Mouse (Mus musculus) neural tube, embryonic 15.5 days (tissue): Measurements from ENCODE around the gene Slc9a7. TPM values are rescaled to one million over a fixed set of nuclear protein-coding genes. Genes with fewer than 3 reads are reported as not detected.
A peak's percentile ranks its signal among the peaks of the same experiment; 100 is the strongest.

ENCODE experiments used
- ATAC-seq: fragments of 200-750 bp; cut with Nextera tagmentation; 2 replicates; pipeline ENCODE4 v1.8.0; 2017; ENCODE audit warnings: mild to moderate bottlenecking, moderate TSS enrichment, moderate library complexity; ENCODE audit not compliant: low FRiP score
- H3K27ac ChIP-seq: fragments of 300-500 bp; sonication (generic); replicated peaks from 2 replicates; pipeline ENCODE4 v1.5.1; 2015; ENCODE audit warnings: mild to moderate bottlenecking, inconsistent platforms
- H3K27me3 ChIP-seq: fragments of 300-500 bp; sonication (generic); replicated peaks from 2 replicates; pipeline ENCODE4 v1.6.1; 2015; ENCODE audit warnings: inconsistent platforms
- H3K36me3 ChIP-seq: fragments of 300-500 bp; sonication (generic); 2 replicates; pipeline ENCODE4 v1.6.1; 2015; ENCODE audit warnings: inconsistent platforms
- H3K4me1 ChIP-seq: fragments of 300-500 bp; sonication (generic); 2 replicates; pipeline ENCODE4 v1.6.1; 2015; ENCODE audit warnings: inconsistent platforms
- H3K4me2 ChIP-seq: fragments of 300-500 bp; sonication (generic); 2 replicates; pipeline ENCODE4 v1.6.1; 2015; ENCODE audit warnings: inconsistent platforms, mild to moderate bottlenecking, moderate library complexity
- H3K4me3 ChIP-seq: fragments of 300-500 bp; sonication (generic); replicated peaks from 2 replicates; pipeline ENCODE4 v1.5.1; 2015; ENCODE audit warnings: mild to moderate bottlenecking, inconsistent platforms
- H3K9ac ChIP-seq: fragments of 300-500 bp; sonication (generic); replicated peaks from 2 replicates; pipeline ENCODE4 v1.6.1; 2015; ENCODE audit warnings: mild to moderate bottlenecking, inconsistent platforms
- H3K9me3 ChIP-seq: fragments of 300-500 bp; sonication (generic); replicated peaks from 2 replicates; pipeline ENCODE4 v1.6.1; 2016; ENCODE audit warnings: inconsistent platforms
- WGBS: fragments of 180-500 bp; shearing (Covaris S2); methylation state at CpG from one replicate; pipeline ENCODE4 v1.1.7; 2015; ENCODE audit warnings: mixed read lengths; 5-methylcytosine and 5-hydroxymethylcytosine counted together
- polyA plus RNA-seq: library from polyadenylated mRNA; unstranded; fragments of >200 nt; fragmentation: Nextera tagmentation; extraction: Ambion mirVana; gene quantifications from 2 replicates; pipeline ENCODE4 v1.2.1, GENCODE M21; 2015

The Slc9a7 gene
- 12.1 and 14.5 TPM in 2 replicates for polyA plus RNA-seq

- peak within 1 kb of the TSS; percentile 77 for H3K27ac ChIP-seq
- WGBS: 11% methylated on average over 51 of the region's 65 CpGs
- no peaks in the 10 kb centered on the region for H3K9me3 ChIP-seq
- H3K36me3 ChIP-seq: no peaks in the 10 kb centered on the region
- peak within 1 kb of the TSS; percentile 61 for H3K4me2 ChIP-seq
- no peaks in the 10 kb centered on the region for H3K27me3 ChIP-seq
- peak within 1 kb of the TSS; percentile 72 for H3K9ac ChIP-seq
- H3K4me1 ChIP-seq: no peaks in the 10 kb centered on the region
- ATAC-seq: peak; percentile 93
- H3K4me3 ChIP-seq: peak within 1 kb of the TSS; percentile 61
Measured at GRCm38 (mm10) chrX:20291282-20292039, at the start of gene Slc9a7. Gene Slc9a7 (minus strand): TSS chrX:20291807.

GRCm38 (mm10) chrX:20335722-20336121, 44.1 kb upstream of the Slc9a7 start:
- Histone ChIP-seq H3K4me1 (no peaks in the 10 kb centered on the region), H3K9ac (no peak overlapping the region), H3K4me2 (no peak overlapping the region), H3K4me3 (no peak overlapping the region), H3K9me3 (no peaks in the 10 kb centered on the region), H3K27ac (no peak overlapping the region), H3K27me3 (no peaks in the 10 kb centered on the region), H3K36me3 (no peaks in the 10 kb centered on the region)
- no peak for ATAC-seq
- WGBS: 11% methylated on average over 2 of the region's 2 CpGs

- Histone ChIP-seq H3K4me3 (no peak overlapping the region), H3K4me2 (no peak overlapping the region), H3K27me3 (no peaks in the 10 kb centered on the region), H3K27ac (no peak overlapping the region), H3K4me1 (no peaks in the 10 kb centered on the region), H3K36me3 (no peaks in the 10 kb centered on the region), H3K9me3 (no peaks in the 10 kb centered on the region), H3K9ac (no peak overlapping the region)
- ATAC-seq: 0 out of 2 replicates have a peak, but pooled peaks have one; percentile 53
- WGBS: 69% methylated on average over 1 of the region's 1 CpGs
Measured at GRCm38 (mm10) chrX:20332756-20333155, 41.1 kb upstream of the Slc9a7 start.

GRCm38 (mm10) chrX:20307215-20307614, 15.6 kb upstream of the Slc9a7 start:
- H3K27me3 ChIP-seq: no peaks in the 10 kb centered on the region
- H3K4me2 ChIP-seq: no peak overlapping the region
- H3K36me3 ChIP-seq: no peaks in the 10 kb centered on the region
- H3K4me1 ChIP-seq: no peaks in the 10 kb centered on the region
- H3K9ac ChIP-seq: no peak overlapping the region
- ATAC-seq: no peak
- 26% methylated on average over 3 of the region's 3 CpGs for WGBS
- H3K27ac ChIP-seq: no peak overlapping the region
- no peak overlapping the region for H3K4me3 ChIP-seq
- H3K9me3 ChIP-seq: no peaks in the 10 kb centered on the region

GRCm38 (mm10) chrX:20305941-20306340, 14.3 kb upstream of the Slc9a7 start:
- no peak for ATAC-seq
- Histone ChIP-seq H3K27ac (no peak overlapping the region), H3K4me1 (no peaks in the 10 kb centered on the region), H3K9me3 (no peaks in the 10 kb centered on the region), H3K36me3 (no peaks in the 10 kb centered on the region), H3K27me3 (no peaks in the 10 kb centered on the region), H3K4me2 (no peak overlapping the region), H3K9ac (no peak overlapping the region), H3K4me3 (no peak overlapping the region)

GRCm38 (mm10) chrX:20303280-20303679, 11.7 kb upstream of the Slc9a7 start:
- Histone ChIP-seq H3K4me2 (no peak overlapping the region), H3K9ac (no peak overlapping the region), H3K4me1 (no peaks in the 10 kb centered on the region), H3K36me3 (no peaks in the 10 kb centered on the region), H3K27me3 (no peaks in the 10 kb centered on the region), H3K4me3 (no peak overlapping the region), H3K9me3 (no peaks in the 10 kb centered on the region), H3K27ac (no peak overlapping the region)
- no peak for ATAC-seq

GRCm38 (mm10) chrX:20292040-20292417, 422 bp upstream of the Slc9a7 start:
- Histone ChIP-seq H3K4me2 (peak overlapping the region; percentile 61), H3K9me3 (no peaks in the 10 kb centered on the region), H3K4me1 (no peaks in the 10 kb centered on the region), H3K27me3 (no peaks in the 10 kb centered on the region), H3K9ac (peak overlapping the region; percentile 72; the same call in 1 of the 2 replicates), H3K36me3 (no peaks in the 10 kb centered on the region), H3K4me3 (peak overlapping the region; percentile 61), H3K27ac (0 out of 2 replicates have a peak overlapping the region, but pooled peaks have one; percentile 77)
- ATAC-seq: peak; percentile 42; the same call in 1 of the 2 replicates
- WGBS: 41% methylated on average over 11 of the region's 11 CpGs

GRCm38 (mm10) chrX:20290715-20291114, 892 bp downstream of the Slc9a7 start:
- Histone ChIP-seq H3K4me1 (no peaks in the 10 kb centered on the region), H3K9ac (peak overlapping the region; percentile 72), H3K27ac (peak overlapping the region; percentile 54), H3K9me3 (no peaks in the 10 kb centered on the region), H3K27me3 (no peaks in the 10 kb centered on the region), H3K36me3 (no peaks in the 10 kb centered on the region), H3K4me3 (peak overlapping the region; percentile 61), H3K4me2 (peak overlapping the region; percentile 61)
- WGBS: 21% methylated on average over 5 of the region's 5 CpGs
- peak; percentile 13; the same call in 1 of the 2 replicates for ATAC-seq

GRCm38 (mm10) chrX:20288674-20289073, 2.9 kb downstream of the Slc9a7 start:
- Histone ChIP-seq H3K4me3 (peak overlapping the region; percentile 23), H3K27me3 (no peaks in the 10 kb centered on the region), H3K27ac (no peak overlapping the region), H3K9me3 (no peaks in the 10 kb centered on the region), H3K4me1 (no peaks in the 10 kb centered on the region), H3K4me2 (peak overlapping the region; percentile 61), H3K9ac (no peak overlapping the region), H3K36me3 (no peaks in the 10 kb centered on the region)
- ATAC-seq: no peak
- WGBS: 79% methylated on average over 3 of the region's 3 CpGs

GRCm38 (mm10) chrX:20286254-20286653, 5.4 kb downstream of the Slc9a7 start:
- WGBS: 78% methylated on average over 2 of the region's 2 CpGs
- H3K27me3 ChIP-seq: no peaks in the 10 kb centered on the region

GRCm38 (mm10) chrX:20279424-20279823, 12.2 kb downstream of the Slc9a7 start:
- WGBS: 89% methylated on average over 6 of the region's 6 CpGs
- no peaks in the 10 kb centered on the region for H3K4me1 ChIP-seq

More at GRCm38 (mm10) chrX:20286254-20286653, 5.4 kb downstream of the Slc9a7 start:
- Histone ChIP-seq H3K36me3 (no peaks in the 10 kb centered on the region), H3K4me2 (no peak overlapping the region), H3K27ac (no peak overlapping the region), H3K9me3 (no peaks in the 10 kb centered on the region), H3K4me3 (no peak overlapping the region), H3K9ac (no peak overlapping the region), H3K4me1 (no peaks in the 10 kb centered on the region)
- no peak for ATAC-seq

GRCm38 (mm10) chrX:20273854-20274253, 17.8 kb downstream of the Slc9a7 start:
- no peak overlapping the region for H3K4me3 ChIP-seq
- H3K27me3 ChIP-seq: no peaks in the 10 kb centered on the region
- H3K4me1 ChIP-seq: no peaks in the 10 kb centered on the region
- H3K36me3 ChIP-seq: no peaks in the 10 kb centered on the region
- H3K9ac ChIP-seq: no peak overlapping the region
- no peak overlapping the region for H3K27ac ChIP-seq
- H3K4me2 ChIP-seq: no peak overlapping the region
- ATAC-seq: no peak
- no peaks in the 10 kb centered on the region for H3K9me3 ChIP-seq

More at GRCm38 (mm10) chrX:20279424-20279823, 12.2 kb downstream of the Slc9a7 start:
- no peaks in the 10 kb centered on the region for H3K9me3 ChIP-seq
- no peak overlapping the region for H3K27ac ChIP-seq
- H3K9ac ChIP-seq: no peak overlapping the region
- no peaks in the 10 kb centered on the region for H3K36me3 ChIP-seq
- no peaks in the 10 kb centered on the region for H3K27me3 ChIP-seq
- H3K4me2 ChIP-seq: no peak overlapping the region
- no peak overlapping the region for H3K4me3 ChIP-seq
- no peak for ATAC-seq
